Mouse (Mus musculus): ENCODE results near the gene Ube2g2. TPM values are rescaled to one million over a fixed set of nuclear protein-coding genes. Genes with fewer than 3 reads are reported as not detected.

Ube2g2 gene
- polyA plus RNA-seq (2015; fragmentation: Nextera tagmentation; extraction: Ambion mirVana) = 85.4 and 91.0 TPM in 2 replicates

- H3K4me1 ChIP-seq (ENCODE audit: control insufficient read depth, insufficient read depth, low read length) = peaks cover 33% of the 10 kb centered on the region
- WGBS = under 1% methylated on average over 96 of the region's 96 CpGs
- peak; percentile 84 for ATAC-seq (replicated peaks; ENCODE audit: extremely low read depth, insufficient read depth, low FRiP score)
- H3K4me3 ChIP-seq (ENCODE audit: low read length) = peak within 1 kb of the TSS; percentile 88
- H3K9me3 ChIP-seq (replicated peaks; ENCODE audit: control insufficient read depth, low read length) = no peaks in the 10 kb centered on the region
- peak within 1 kb of the TSS; percentile 98 for H3K9ac ChIP-seq (ENCODE audit: low read length)
- H3K27me3 ChIP-seq (ENCODE audit: control insufficient read depth, insufficient read depth, low read length) = no peaks in the 10 kb centered on the region
- peak within 1 kb of the TSS; percentile 86 for H3K27ac ChIP-seq (ENCODE audit: low read length)
- peak within 1 kb of the TSS; percentile 79 for H3K4me2 ChIP-seq (ENCODE audit: low read depth, low read length)
- peaks cover 5% of the 10 kb centered on the region for H3K36me3 ChIP-seq (ENCODE audit: control insufficient read depth, insufficient read depth)
Measured at GRCm38 (mm10) chr10:77622055-77622988, at the start of gene Ube2g2. TSS of gene Ube2g2 (plus strand) at chr10:77622275.

GRCm38 (mm10) chr10:77573162-77573561 is 48.9 kb upstream of the Ube2g2 start:
- Histone ChIP-seq H3K4me3 (ENCODE audit: low read length) (no peak overlapping the region), H3K27me3 (ENCODE audit: control insufficient read depth, insufficient read depth, low read length) (no peaks in the 10 kb centered on the region), H3K27ac (ENCODE audit: low read length) (no peak overlapping the region), H3K9ac (ENCODE audit: low read length) (no peak overlapping the region), H3K36me3 (ENCODE audit: control insufficient read depth, insufficient read depth) (no peaks in the 10 kb centered on the region), H3K4me2 (ENCODE audit: low read depth, low read length) (no peak overlapping the region), H3K4me1 (ENCODE audit: control insufficient read depth, insufficient read depth, low read length) (no peaks in the 10 kb centered on the region), H3K9me3 (replicated peaks; ENCODE audit: control insufficient read depth, low read length) (no peaks in the 10 kb centered on the region)
- no peak for ATAC-seq (replicated peaks; ENCODE audit: extremely low read depth, insufficient read depth, low FRiP score)
- 70% methylated on average over 1 of the region's 1 CpGs for WGBS

DNA sequence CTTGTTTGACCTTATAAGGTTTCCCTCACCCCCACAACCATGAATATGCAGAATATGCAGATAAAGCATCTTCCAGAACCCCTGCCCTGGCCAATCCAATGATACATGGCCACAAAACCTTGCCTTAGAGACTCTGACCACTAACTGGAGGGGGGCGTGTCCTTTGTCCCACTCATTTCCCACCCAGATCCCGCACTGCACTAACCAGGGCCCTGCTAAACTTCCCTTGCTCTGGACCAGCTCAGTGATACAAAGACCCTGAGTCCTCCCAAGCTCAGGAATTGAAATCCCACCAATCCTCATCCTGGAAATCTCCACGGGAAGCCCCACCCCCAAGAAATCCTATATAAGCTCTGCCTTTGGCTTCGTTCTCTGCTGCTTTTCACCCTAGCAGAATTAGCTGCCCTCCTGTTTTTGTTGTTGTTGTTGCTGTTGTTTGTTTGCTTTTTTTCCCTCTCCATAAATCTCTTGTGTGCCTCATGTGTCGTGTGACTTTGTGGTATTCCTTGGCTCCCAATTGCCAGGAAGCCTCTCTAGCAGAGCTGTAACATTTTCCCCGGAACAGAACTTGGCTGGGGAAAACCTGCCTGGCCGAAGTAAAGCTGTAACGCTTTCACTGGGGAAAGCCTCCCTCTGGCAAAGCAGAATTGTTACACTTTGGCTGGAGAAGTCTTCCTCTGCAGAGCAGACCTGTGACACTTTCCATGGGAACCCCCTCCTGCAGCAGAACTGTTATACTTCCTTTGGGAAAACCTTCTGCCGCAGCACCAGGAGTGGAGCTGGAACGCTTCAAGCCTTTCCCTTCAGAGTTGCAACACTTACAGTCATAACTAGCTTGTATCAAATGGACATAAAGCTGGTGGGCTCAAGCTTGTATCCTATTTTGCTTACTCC is 41.8 kb upstream of the Ube2g2 start:
- H3K27me3 ChIP-seq (ENCODE audit: control insufficient read depth, insufficient read depth, low read length) = no peaks in the 10 kb centered on the region
- no peaks in the 10 kb centered on the region for H3K36me3 ChIP-seq (ENCODE audit: control insufficient read depth, insufficient read depth)
- WGBS = 46% methylated on average over 10 of the region's 10 CpGs
- H3K4me2 ChIP-seq (ENCODE audit: low read depth, low read length) = 0 out of 2 replicates have a peak overlapping the region, but pooled peaks have one; percentile 91
- H3K9me3 ChIP-seq (replicated peaks; ENCODE audit: control insufficient read depth, low read length) = no peaks in the 10 kb centered on the region
- no peak for ATAC-seq (replicated peaks; ENCODE audit: extremely low read depth, insufficient read depth, low FRiP score)
- peaks cover 26% of the 10 kb centered on the region for H3K4me1 ChIP-seq (ENCODE audit: control insufficient read depth, insufficient read depth, low read length)
- H3K27ac ChIP-seq (ENCODE audit: low read length) = peak overlapping the region; percentile 88
- H3K9ac ChIP-seq (ENCODE audit: low read length) = no peak overlapping the region
- H3K4me3 ChIP-seq (ENCODE audit: low read length) = no peak overlapping the region

DNA sequence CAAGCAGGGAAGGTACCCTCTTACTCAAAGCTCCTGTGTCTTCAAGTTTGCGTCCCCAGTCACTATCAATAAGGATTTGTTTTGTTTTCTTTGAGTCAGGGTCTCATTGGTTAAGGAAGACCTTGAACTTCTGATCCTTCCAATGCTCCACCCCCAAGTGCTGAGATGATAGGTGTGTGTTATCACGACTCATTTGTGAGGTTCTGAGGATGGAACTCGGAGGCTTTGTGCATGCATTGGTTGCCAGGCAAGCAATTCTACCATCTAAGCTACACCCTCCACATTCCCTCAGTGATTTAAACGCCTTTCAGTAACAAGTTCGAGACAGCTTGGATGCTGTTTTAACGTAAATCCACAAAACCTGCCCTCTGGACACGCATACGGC is 41.1 kb upstream of the Ube2g2 start:
- peak overlapping the region; percentile 93 for H3K4me3 ChIP-seq (ENCODE audit: low read length)
- H3K27me3 ChIP-seq (ENCODE audit: control insufficient read depth, insufficient read depth, low read length) = no peaks in the 10 kb centered on the region
- 4% methylated on average over 8 of the region's 8 CpGs for WGBS
- H3K36me3 ChIP-seq (ENCODE audit: control insufficient read depth, insufficient read depth) = no peaks in the 10 kb centered on the region
- no peak for ATAC-seq (replicated peaks; ENCODE audit: extremely low read depth, insufficient read depth, low FRiP score)
- peak overlapping the region; percentile 78 for H3K9ac ChIP-seq (ENCODE audit: low read length)
- peaks cover 28% of the 10 kb centered on the region for H3K4me1 ChIP-seq (ENCODE audit: control insufficient read depth, insufficient read depth, low read length)
- peak overlapping the region; percentile 88 for H3K27ac ChIP-seq (ENCODE audit: low read length)
- H3K9me3 ChIP-seq (replicated peaks; ENCODE audit: control insufficient read depth, low read length) = no peaks in the 10 kb centered on the region
- peak overlapping the region; percentile 91 for H3K4me2 ChIP-seq (ENCODE audit: low read depth, low read length)

DNA sequence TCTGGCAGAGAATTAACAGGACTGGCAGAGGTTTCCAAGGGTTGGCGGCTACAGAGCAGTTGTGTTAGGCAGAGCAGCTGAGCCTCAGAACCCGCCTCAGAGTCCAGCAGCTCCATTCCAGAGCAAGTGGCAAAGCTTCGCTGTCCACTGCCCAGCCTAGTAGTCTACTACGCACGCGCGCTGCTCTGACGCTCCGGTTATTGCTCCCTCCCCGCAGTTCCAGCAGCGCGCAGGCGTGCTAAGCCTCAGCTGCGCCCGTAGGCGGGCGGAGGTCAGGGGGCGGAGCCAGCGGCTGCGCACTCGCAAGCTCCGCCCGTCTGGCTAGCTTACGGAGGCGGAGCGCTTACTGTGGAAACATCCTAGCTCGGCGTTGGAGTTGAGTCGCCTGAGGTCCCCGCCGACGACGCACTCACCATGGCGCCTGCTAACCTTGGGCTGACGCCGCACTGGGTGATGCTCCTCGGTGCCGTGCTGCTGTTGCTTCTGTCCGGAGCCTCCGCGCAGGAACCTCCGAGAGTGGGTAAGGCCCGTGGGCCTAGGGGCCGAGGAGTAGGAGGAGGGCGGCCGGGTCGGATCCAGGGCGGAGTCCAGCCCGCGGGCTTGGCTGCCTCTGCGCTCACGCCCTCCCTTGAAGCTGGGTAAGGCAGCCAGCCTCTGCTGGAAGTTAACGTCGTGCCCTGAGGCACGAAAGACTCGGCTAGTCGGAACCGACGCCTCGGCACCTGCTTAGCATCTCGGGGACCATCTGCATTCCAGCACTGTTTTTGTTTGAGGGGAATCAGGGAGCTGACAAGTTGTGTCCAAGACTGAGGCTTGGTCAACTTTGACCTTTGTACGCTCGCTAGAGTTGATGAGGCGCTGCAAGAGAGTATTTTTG is 40.4 kb upstream of the Ube2g2 start, which contains the start of gene Pttg1ip:
Gene Pttg1ip (plus strand): TSS at position 313 of the 877 bp plus-strand sequence.
- peak within 1 kb of the TSS; percentile 94 for H3K9ac ChIP-seq (ENCODE audit: low read length)
- H3K4me3 ChIP-seq (ENCODE audit: low read length) = peak within 1 kb of the TSS; percentile 93
- no peaks in the 10 kb centered on the region for H3K27me3 ChIP-seq (ENCODE audit: control insufficient read depth, insufficient read depth, low read length)
- under 1% methylated on average over 64 of the region's 64 CpGs for WGBS
- H3K4me1 ChIP-seq (ENCODE audit: control insufficient read depth, insufficient read depth, low read length) = peaks cover 31% of the 10 kb centered on the region
- no peaks in the 10 kb centered on the region for H3K36me3 ChIP-seq (ENCODE audit: control insufficient read depth, insufficient read depth)
- peak; percentile 97 for ATAC-seq (replicated peaks; ENCODE audit: extremely low read depth, insufficient read depth, low FRiP score)
- peak within 1 kb of the TSS; percentile 91 for H3K4me2 ChIP-seq (ENCODE audit: low read depth, low read length)
- H3K9me3 ChIP-seq (replicated peaks; ENCODE audit: control insufficient read depth, low read length) = no peaks in the 10 kb centered on the region
- peak within 1 kb of the TSS; percentile 97 for H3K27ac ChIP-seq (ENCODE audit: low read length)

DNA sequence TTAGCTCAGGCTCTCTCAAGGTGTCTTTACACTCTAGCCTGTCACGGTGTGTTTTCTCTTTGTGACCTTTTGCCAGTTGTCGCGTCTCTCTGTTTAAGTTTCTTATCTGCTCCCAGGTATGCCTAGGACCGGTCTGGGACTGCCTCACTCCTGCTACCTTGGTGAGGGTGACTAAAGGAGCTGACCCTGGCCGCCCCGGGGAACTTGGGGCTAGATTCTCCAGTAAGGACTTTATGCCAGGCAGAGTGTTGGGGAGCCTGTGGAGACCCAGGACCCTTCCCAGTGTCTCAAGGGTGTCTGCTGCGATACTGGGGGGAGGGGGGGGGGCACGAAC is 39.8 kb upstream of the Ube2g2 start:
- Histone ChIP-seq H3K9me3 (replicated peaks; ENCODE audit: control insufficient read depth, low read length) (no peaks in the 10 kb centered on the region), H3K4me3 (ENCODE audit: low read length) (peak overlapping the region; percentile 93), H3K27ac (ENCODE audit: low read length) (peak overlapping the region; percentile 97), H3K4me2 (ENCODE audit: low read depth, low read length) (peak overlapping the region; percentile 91), H3K36me3 (ENCODE audit: control insufficient read depth, insufficient read depth) (peaks cover 2% of the 10 kb centered on the region; the same call in 1 of the 2 replicates), H3K27me3 (ENCODE audit: control insufficient read depth, insufficient read depth, low read length) (no peaks in the 10 kb centered on the region), H3K4me1 (ENCODE audit: control insufficient read depth, insufficient read depth, low read length) (peaks cover 32% of the 10 kb centered on the region), H3K9ac (ENCODE audit: low read length) (peak overlapping the region; percentile 94)
- WGBS = 6% methylated on average over 8 of the region's 8 CpGs
- no peak for ATAC-seq (replicated peaks; ENCODE audit: extremely low read depth, insufficient read depth, low FRiP score)

DNA sequence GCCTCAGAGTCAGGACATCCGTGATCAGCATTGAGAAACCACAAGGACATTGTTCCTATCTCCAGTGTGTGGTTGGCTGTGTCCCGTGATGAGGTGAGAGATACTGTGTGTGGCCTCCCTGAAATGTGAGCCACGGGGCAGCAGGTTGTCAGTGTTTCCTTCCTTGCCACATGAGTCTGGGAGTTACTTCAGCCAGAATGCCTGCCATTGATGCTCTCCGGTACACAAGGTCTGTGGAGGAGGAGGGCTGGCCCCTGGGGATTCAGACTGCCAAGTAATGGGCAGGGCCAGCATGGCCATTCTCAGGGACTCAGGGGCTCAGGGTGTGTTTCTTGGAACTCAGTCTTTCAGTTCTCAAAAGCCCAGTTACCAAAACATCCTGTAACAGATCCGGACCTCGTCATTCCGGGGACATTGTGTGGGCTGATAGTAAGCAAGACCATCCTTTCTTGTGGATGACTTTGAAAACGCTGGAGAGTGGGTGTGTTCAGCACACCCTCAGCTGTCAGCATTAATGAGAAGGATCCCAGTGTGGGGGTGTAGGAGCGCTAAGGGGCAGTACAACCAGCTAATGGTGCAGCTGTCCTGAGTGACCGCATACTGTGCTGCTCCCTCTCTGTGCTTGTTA is 38.2 kb upstream of the Ube2g2 start:
- WGBS = 65% methylated on average over 10 of the region's 10 CpGs
- peaks cover 11% of the 10 kb centered on the region for H3K36me3 ChIP-seq (ENCODE audit: control insufficient read depth, insufficient read depth)
- no peaks in the 10 kb centered on the region for H3K9me3 ChIP-seq (replicated peaks; ENCODE audit: control insufficient read depth, low read length)
- ATAC-seq (replicated peaks; ENCODE audit: extremely low read depth, insufficient read depth, low FRiP score) = no peak
- H3K9ac ChIP-seq (ENCODE audit: low read length) = no peak overlapping the region
- H3K27me3 ChIP-seq (ENCODE audit: control insufficient read depth, insufficient read depth, low read length) = no peaks in the 10 kb centered on the region
- H3K4me2 ChIP-seq (ENCODE audit: low read depth, low read length) = peak overlapping the region; percentile 14; the same call in 1 of the 2 replicates
- H3K4me1 ChIP-seq (ENCODE audit: control insufficient read depth, insufficient read depth, low read length) = peaks cover 38% of the 10 kb centered on the region
- peak overlapping the region; percentile 30; the same call in 1 of the 2 replicates for H3K27ac ChIP-seq (ENCODE audit: low read length)
- H3K4me3 ChIP-seq (ENCODE audit: low read length) = 0 out of 2 replicates have a peak overlapping the region, but pooled peaks have one; percentile 5

DNA sequence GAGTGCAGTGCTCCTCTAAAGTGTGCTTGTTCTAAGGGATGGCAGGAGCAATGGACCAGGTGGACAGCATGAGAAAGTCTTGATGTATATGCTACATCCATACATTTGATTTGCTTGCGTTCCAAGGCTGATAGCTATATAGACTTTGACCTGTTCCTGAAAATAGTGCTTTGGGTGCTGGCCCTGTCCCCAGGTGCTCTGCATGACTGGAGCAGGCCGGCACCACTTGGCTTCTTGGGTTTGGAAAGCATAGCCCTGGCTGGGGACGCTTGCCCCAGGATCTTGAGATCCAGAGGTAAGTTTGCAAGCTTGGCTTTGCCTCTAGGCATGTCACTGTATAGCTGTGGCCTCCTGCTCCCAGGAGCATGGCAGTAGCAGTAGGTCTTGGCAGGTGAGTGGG is 35.4 kb upstream of the Ube2g2 start:
- no peak overlapping the region for H3K27ac ChIP-seq (ENCODE audit: low read length)
- no peak overlapping the region for H3K4me3 ChIP-seq (ENCODE audit: low read length)
- H3K9ac ChIP-seq (ENCODE audit: low read length) = no peak overlapping the region
- 90% methylated on average over 3 of the region's 3 CpGs for WGBS
- ATAC-seq (replicated peaks; ENCODE audit: extremely low read depth, insufficient read depth, low FRiP score) = no peak
- peaks cover 47% of the 10 kb centered on the region for H3K4me1 ChIP-seq (ENCODE audit: control insufficient read depth, insufficient read depth, low read length)
- peaks cover 17% of the 10 kb centered on the region for H3K36me3 ChIP-seq (ENCODE audit: control insufficient read depth, insufficient read depth)
- no peaks in the 10 kb centered on the region for H3K27me3 ChIP-seq (ENCODE audit: control insufficient read depth, insufficient read depth, low read length)
- H3K9me3 ChIP-seq (replicated peaks; ENCODE audit: control insufficient read depth, low read length) = no peaks in the 10 kb centered on the region
- no peak overlapping the region for H3K4me2 ChIP-seq (ENCODE audit: low read depth, low read length)

All from heart, embryonic 16.5 days (tissue).